Mouse (Mus musculus) myocyte (in vitro differentiated cells): ENCODE results near the gene Tent4b.

Source experiments
- CEBPB ChIP-seq: IDR thresholded peaks from 2 replicates; pipeline ENCODE4 v1.6.1; 2011; ENCODE audit warnings: mild to moderate bottlenecking, moderate library complexity; ENCODE audit not compliant: poor library complexity, insufficient read depth, severe bottlenecking
- E2F4 ChIP-seq: IDR thresholded peaks from one replicate; pipeline ENCODE4 v1.6.1; 2011; ENCODE audit warnings: mild to moderate bottlenecking, control low read depth, moderate library complexity; ENCODE audit not compliant: insufficient read depth
- MAX ChIP-seq: IDR thresholded peaks from one replicate; pipeline ENCODE4 v1.6.1; 2011; ENCODE audit warnings: low read depth, mild to moderate bottlenecking, control low read depth
- MYOD1 ChIP-seq, 3 experiments: IDR thresholded peaks; one replicate each; pipeline ENCODE4 v1.6.1; 2011; ENCODE audit warnings: control low read depth in 2 of 3, low read depth in 2 of 3, mild to moderate bottlenecking in 2 of 3, moderate library complexity in 1 of 3; ENCODE audit not compliant: insufficient read length in 2 of 3, control insufficient read depth in 1 of 3
- POLR2A ChIP-seq: IDR thresholded peaks from one replicate; pipeline ENCODE4 v1.6.1; 2011; ENCODE audit warnings: low read depth, mild to moderate bottlenecking, control low read depth, moderate library complexity; ENCODE audit not compliant: insufficient read length
- POLR2AphosphoS2 ChIP-seq: IDR thresholded peaks from one replicate; pipeline ENCODE4 v1.6.1; 2011; ENCODE audit warnings: low read depth, control low read depth; ENCODE audit not compliant: insufficient read length
- TCF12 ChIP-seq: IDR thresholded peaks from one replicate; pipeline ENCODE4 v1.6.1; 2011; ENCODE audit warnings: mild to moderate bottlenecking, control low read depth; ENCODE audit not compliant: poor library complexity, insufficient read depth, severe bottlenecking
- USF1 ChIP-seq: IDR thresholded peaks from one replicate; pipeline ENCODE4 v1.6.1; 2011; ENCODE audit warnings: low read depth, mild to moderate bottlenecking, control low read depth, moderate library complexity

GRCm38 (mm10) chr8:88282684-88283083 is 83.7 kb downstream of the Tent4b start:
- no peak for TF ChIP-seq POLR2A
- no peak for TF ChIP-seq MAX
- TF ChIP-seq MYOD1 (IDR thresholded peaks at IDR 0.05; ENCODE audit: control insufficient read depth in 1 of 3, insufficient read length in 2 of 3, low read depth in 2 of 3): peak; percentile 43 to 55 (median 50)
- no peak for TF ChIP-seq USF1
- TF ChIP-seq CEBPB: peak; percentile 92
- no peak for TF ChIP-seq POLR2AphosphoS2
- no peak for TF ChIP-seq E2F4
- peak; percentile 74 for TF ChIP-seq TCF12
